Mouse (Mus musculus): ENCODE results near the gene Jup. TPM values are rescaled to one million over a fixed set of nuclear protein-coding genes. Genes with fewer than 3 reads are reported as not detected.
"Not testable (repeated sequence)": the region's sequence is repeated elsewhere in the genome, so short reads cannot be mapped to it uniquely, and the experiment has no call there.

The Jup gene
- polyA plus RNA-seq, 1 experiment from 2014 or later, result 81.0 TPM

DNA sequence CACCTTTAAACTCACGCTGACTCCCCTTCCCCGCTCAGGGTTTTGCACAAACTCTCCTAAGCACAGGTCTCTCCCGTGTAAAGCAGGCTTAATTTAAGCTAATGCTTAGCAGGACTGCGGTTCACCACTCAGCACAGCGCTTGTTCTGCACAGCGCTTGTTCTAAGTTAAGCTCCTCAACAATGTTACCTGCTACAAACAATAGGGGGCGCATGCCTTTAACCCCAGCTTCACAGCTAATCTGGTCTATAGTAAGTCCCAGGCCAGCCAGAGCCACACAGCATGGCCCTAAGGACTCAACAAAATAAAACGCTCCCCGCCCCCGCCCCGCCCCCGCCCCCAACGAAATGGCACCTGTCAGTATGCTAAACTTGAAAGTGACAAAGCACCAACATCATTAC, 36.5 kb downstream of the Jup start:
- WGBS, result no CpG with 5 or more reads among the region's 13 CpGs
- not testable (repeated sequence) for H3K4me3 ChIP-seq; H3K9ac ChIP-seq; ATAC-seq (ENCODE audit: low FRiP score, low read depth); H3K27me3 ChIP-seq (replicated peaks); H3K36me3 ChIP-seq; H3K4me2 ChIP-seq (replicated peaks); H3K27ac ChIP-seq; H3K9me3 ChIP-seq; H3K4me1 ChIP-seq

- Histone ChIP-seq H3K4me2 (replicated peaks) (no peak overlapping the region), H3K27me3 (replicated peaks) (peaks cover 14% of the 10 kb centered on the region; the same call in 1 of the 2 replicates), H3K27ac (no peak overlapping the region), H3K9ac (no peak overlapping the region), H3K9me3 (no peaks in the 10 kb centered on the region), H3K4me1 (peaks cover 7% of the 10 kb centered on the region), H3K36me3 (no peaks in the 10 kb centered on the region), H3K4me3 (no peak overlapping the region)
- no peak for ATAC-seq (ENCODE audit: low FRiP score, low read depth)
- 83% methylated on average over 6 of the region's 6 CpGs for WGBS
Measured at GRCm38 (mm10) chr11:100360175-100360574, 37.4 kb downstream of the Jup start.

- Histone ChIP-seq H3K27me3 (replicated peaks) (peaks cover 30% of the 10 kb centered on the region), H3K4me1 (peaks cover 15% of the 10 kb centered on the region), H3K4me3 (no peak overlapping the region), H3K27ac (no peak overlapping the region), H3K9ac (no peak overlapping the region), H3K9me3 (no peaks in the 10 kb centered on the region), H3K36me3 (no peaks in the 10 kb centered on the region; the same call in 1 of the 2 replicates), H3K4me2 (replicated peaks) (no peak overlapping the region)
- WGBS, result 52% methylated on average over 5 of the region's 5 CpGs
- ATAC-seq (ENCODE audit: low FRiP score, low read depth), result no peak
Measured at GRCm38 (mm10) chr11:100357408-100357807, 40.2 kb downstream of the Jup start.

GRCm38 (mm10) chr11:100356819-100357211, 40.7 kb downstream of the Jup start:
- Histone ChIP-seq H3K27me3 (replicated peaks) (peaks cover 30% of the 10 kb centered on the region), H3K27ac (no peak overlapping the region), H3K4me2 (replicated peaks) (peak overlapping the region; percentile 99), H3K9ac (no peak overlapping the region), H3K36me3 (no peaks in the 10 kb centered on the region; the same call in 1 of the 2 replicates), H3K4me1 (peaks cover 21% of the 10 kb centered on the region), H3K9me3 (no peaks in the 10 kb centered on the region), H3K4me3 (peak overlapping the region; percentile 64)
- WGBS, result 15% methylated on average over 9 of the region's 9 CpGs
- ATAC-seq (ENCODE audit: low FRiP score, low read depth), result no peak

GRCm38 (mm10) chr11:100355972-100356818, 41.4 kb downstream of the Jup start, which contains the start of gene Hap1:
Gene Hap1 (minus strand): TSS chr11:100356128.
- Histone ChIP-seq H3K27me3 (replicated peaks) (peaks cover 30% of the 10 kb centered on the region), H3K27ac (no peak within 1 kb of the TSS), H3K9me3 (no peaks in the 10 kb centered on the region), H3K4me2 (replicated peaks) (peak within 1 kb of the TSS; percentile 99), H3K9ac (peak within 1 kb of the TSS; percentile 72), H3K36me3 (no peaks in the 10 kb centered on the region; the same call in 1 of the 2 replicates), H3K4me1 (peaks cover 23% of the 10 kb centered on the region), H3K4me3 (peak within 1 kb of the TSS; percentile 64)
- ATAC-seq (ENCODE audit: low FRiP score, low read depth), result peak; percentile 78
- WGBS, result 1% methylated on average over 49 of the region's 49 CpGs

DNA sequence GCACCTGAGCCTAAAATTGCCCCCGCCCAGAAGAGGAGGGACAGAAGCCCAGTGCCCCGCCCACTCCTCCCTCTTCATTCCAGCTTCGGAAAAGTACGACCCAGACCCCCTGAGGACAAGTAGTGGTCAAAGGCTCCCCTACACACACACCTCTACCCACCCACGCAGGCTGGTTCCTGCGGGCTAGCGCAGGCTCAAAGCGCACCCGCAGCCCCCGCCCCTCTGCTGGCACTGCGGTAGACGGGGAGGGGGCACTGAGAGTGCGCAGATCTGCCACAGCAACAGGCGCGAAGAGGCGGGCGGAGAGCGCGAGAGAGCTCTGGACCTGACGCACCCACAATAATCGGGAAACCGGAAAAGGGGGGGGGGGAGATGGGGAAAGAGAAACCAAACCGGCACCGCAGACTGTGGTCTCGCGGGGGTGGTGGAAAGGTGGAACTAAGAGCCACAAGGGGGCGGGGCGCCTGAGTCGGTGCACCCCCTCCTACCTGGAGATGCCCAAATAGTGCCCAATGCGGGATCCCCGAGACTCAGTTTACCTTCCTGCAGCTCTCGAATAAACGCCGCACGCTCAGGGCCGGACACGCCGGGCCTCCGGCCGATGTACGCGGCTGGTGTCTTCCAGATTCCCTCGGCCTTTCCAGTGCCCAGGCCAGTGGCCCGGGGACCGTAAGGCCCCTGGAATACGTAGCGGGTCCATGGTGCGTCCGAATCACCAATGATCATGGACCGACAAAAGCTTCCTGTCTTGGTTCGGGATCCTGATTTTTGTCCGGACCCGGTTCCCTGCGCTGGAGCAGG, 42.2 kb downstream of the Jup start:
- H3K9ac ChIP-seq, result peak overlapping the region; percentile 72
- peak overlapping the region; percentile 64 for H3K4me3 ChIP-seq
- peak overlapping the region; percentile 99 for H3K4me2 ChIP-seq (replicated peaks)
- peaks cover 23% of the 10 kb centered on the region for H3K4me1 ChIP-seq
- H3K27me3 ChIP-seq (replicated peaks), result peaks cover 30% of the 10 kb centered on the region
- no peaks in the 10 kb centered on the region for H3K9me3 ChIP-seq
- no peaks in the 10 kb centered on the region; the same call in 1 of the 2 replicates for H3K36me3 ChIP-seq
- WGBS, result 1% methylated on average over 54 of the region's 54 CpGs
- H3K27ac ChIP-seq, result no peak overlapping the region
- peak; percentile 29; the same call in 1 of the 2 replicates for ATAC-seq (ENCODE audit: low FRiP score, low read depth)

DNA sequence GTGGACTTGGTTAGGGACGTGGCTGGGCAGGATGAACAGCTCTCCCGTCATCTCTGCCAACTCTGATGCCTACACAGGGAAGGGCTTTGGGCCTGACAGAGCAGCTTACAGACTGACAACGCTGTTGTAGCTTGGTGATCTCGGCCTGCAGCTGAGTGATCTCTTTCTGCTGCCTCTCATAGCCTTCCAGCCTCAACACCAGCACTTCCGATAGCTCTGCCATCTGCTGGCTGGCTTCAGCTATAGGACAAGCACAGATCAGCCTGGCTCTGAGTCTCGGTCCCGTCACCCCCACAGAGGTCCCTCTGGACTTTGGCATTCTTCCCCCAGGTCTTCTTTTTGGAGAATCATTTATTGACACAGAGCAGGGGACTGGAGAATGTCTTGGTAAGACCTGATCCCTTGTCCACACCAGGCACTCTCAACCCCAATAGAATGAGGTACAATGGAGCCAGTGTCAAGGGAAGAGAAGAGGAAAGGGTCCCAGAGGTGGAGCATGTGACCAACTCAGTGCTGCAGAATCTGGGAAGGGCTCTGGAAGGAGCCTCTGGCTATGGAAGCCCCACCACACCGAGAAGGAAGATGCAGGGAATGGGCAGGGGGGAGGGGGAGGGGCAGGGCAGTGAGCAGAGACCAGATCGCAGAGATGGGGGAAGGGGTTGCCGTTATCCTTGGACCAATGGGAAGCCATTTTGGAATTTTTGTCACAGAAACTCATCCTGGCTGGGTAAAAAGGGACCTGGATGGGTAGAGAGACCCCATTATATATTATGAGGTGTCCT, 45.3 kb downstream of the Jup start:
- H3K4me2 ChIP-seq (replicated peaks), result no peak overlapping the region
- H3K4me3 ChIP-seq, result no peak overlapping the region
- H3K36me3 ChIP-seq, result no peaks in the 10 kb centered on the region; the same call in 1 of the 2 replicates
- WGBS, result 36% methylated on average over 10 of the region's 10 CpGs
- H3K4me1 ChIP-seq, result peaks cover 23% of the 10 kb centered on the region
- H3K27me3 ChIP-seq (replicated peaks), result peaks cover 26% of the 10 kb centered on the region
- no peak for ATAC-seq (ENCODE audit: low FRiP score, low read depth)
- H3K9ac ChIP-seq, result no peak overlapping the region
- no peaks in the 10 kb centered on the region for H3K9me3 ChIP-seq
- H3K27ac ChIP-seq, result no peak overlapping the region

DNA sequence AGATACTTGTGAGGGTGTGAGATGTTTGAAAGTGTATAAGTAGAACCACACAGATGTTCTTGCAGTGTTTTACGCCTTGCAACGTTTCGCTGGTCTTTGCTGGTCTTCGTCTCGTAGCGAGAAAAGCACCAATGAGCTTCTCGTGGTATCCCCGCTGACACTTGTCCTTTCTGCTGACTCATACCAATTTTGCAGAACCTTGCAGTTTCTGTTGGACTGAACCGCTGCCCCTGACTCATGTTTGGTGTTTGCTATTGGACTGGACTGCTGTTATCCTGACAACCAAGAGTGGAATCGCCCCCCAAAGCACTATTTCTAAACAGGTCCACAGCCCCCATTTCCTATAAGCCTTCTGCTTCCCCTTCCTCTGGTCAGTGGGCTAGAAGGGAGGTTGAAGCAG, 53.3 kb downstream of the Jup start:
- Histone ChIP-seq H3K4me1 (no peaks in the 10 kb centered on the region), H3K9me3 (no peaks in the 10 kb centered on the region), H3K27ac (no peak overlapping the region), H3K4me3 (no peak overlapping the region), H3K4me2 (replicated peaks) (no peak overlapping the region), H3K9ac (no peak overlapping the region), H3K27me3 (replicated peaks) (no peaks in the 10 kb centered on the region), H3K36me3 (no peaks in the 10 kb centered on the region)
- WGBS, result 91% methylated on average over 10 of the region's 10 CpGs
- ATAC-seq (ENCODE audit: low FRiP score, low read depth), result no peak

GRCm38 (mm10) chr11:100335731-100336130, 61.8 kb downstream of the Jup start:
- Histone ChIP-seq H3K4me3 (no peak overlapping the region), H3K4me2 (replicated peaks) (peak overlapping the region; percentile 24; the same call in 1 of the 2 replicates), H3K9ac (no peak overlapping the region), H3K4me1 (peaks cover 25% of the 10 kb centered on the region), H3K9me3 (no peaks in the 10 kb centered on the region), H3K27me3 (replicated peaks) (no peaks in the 10 kb centered on the region), H3K36me3 (no peaks in the 10 kb centered on the region), H3K27ac (no peak overlapping the region)
- ATAC-seq (ENCODE audit: low FRiP score, low read depth), result no peak
- 46% methylated on average over 3 of the region's 3 CpGs for WGBS

- WGBS, result 84% methylated on average over 6 of the region's 6 CpGs
- no peaks in the 10 kb centered on the region for H3K36me3 ChIP-seq
- no peaks in the 10 kb centered on the region for H3K9me3 ChIP-seq
- no peak within 1 kb of the TSS for H3K27ac ChIP-seq
- no peak for ATAC-seq (ENCODE audit: low FRiP score, low read depth)
- no peak within 1 kb of the TSS for H3K4me3 ChIP-seq
- H3K4me1 ChIP-seq, result peaks cover 30% of the 10 kb centered on the region
- H3K4me2 ChIP-seq (replicated peaks), result no peak within 1 kb of the TSS; the same call in 1 of the 2 replicates
- no peak within 1 kb of the TSS for H3K9ac ChIP-seq
- H3K27me3 ChIP-seq (replicated peaks), result no peaks in the 10 kb centered on the region
Measured at GRCm38 (mm10) chr11:100333944-100334457, 63.6 kb downstream of the Jup start, which contains the start of gene Gast. Gene Gast (plus strand): TSS chr11:100334407.

DNA sequence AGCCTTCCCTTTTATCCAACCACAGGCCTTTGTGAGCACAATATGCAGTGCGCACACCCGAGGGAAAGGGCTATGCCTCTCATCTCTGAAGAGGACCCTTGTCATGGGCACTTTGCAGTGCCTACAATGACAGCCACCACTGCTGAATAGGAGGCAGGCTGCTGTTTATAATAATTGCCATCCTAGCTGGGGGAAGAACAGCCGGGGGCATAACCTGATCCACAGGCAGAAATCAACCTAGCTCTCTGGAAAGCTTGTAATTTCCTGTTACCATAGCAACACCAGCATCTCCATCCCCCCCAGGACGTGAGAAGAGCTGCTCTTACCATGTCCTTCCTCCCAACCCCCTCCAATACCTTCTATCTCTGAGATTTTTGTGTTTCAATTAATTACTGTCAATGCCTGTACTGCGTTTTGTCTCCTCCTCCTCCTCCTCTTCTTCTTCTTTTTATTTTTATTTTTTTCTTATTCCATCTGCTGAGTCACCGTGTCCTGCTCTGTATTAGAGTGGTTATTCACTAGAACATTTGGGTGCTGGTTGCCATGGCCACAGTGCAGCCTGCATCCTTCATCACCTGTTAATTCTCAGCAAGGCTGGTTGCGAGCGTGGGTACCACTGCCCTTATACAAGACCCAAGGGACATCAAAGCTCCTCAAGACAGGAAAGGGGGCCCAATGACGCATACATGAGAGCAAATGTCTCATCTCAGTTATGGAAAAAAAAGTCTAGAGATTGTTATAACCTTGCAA, 64.6 kb downstream of the Jup start:
- 46% methylated on average over 9 of the region's 9 CpGs for WGBS
- Histone ChIP-seq H3K4me1 (peaks cover 30% of the 10 kb centered on the region), H3K36me3 (no peaks in the 10 kb centered on the region), H3K9ac (no peak overlapping the region), H3K27ac (peak overlapping the region; percentile 66), H3K27me3 (replicated peaks) (no peaks in the 10 kb centered on the region), H3K9me3 (no peaks in the 10 kb centered on the region), H3K4me3 (no peak overlapping the region), H3K4me2 (replicated peaks) (peak overlapping the region; percentile 9; the same call in 1 of the 2 replicates)
- ATAC-seq (ENCODE audit: low FRiP score, low read depth), result peak; percentile 68
